Mouse (Mus musculus) CH12.LX (cell line): Measurements from ENCODE around the gene St7.

Source experiments
- CHD2 ChIP-seq: IDR thresholded peaks from 2 replicates; pipeline ENCODE4 v1.6.1; 2011; ENCODE audit warnings: low read length, improper control_type of control experiment
- CTCF ChIP-seq, 2 experiments: IDR thresholded peaks in 1 of 2; conservative IDR thresholded peaks in 1 of 2; 2 replicates each; pipeline ENCODE4 v1.5.1; 2011 to 2012; ENCODE audit warnings: low read depth in 2 of 2, low read length in 2 of 2, improper control_type of control experiment in 1 of 2, inconsistent platforms in 1 of 2, mild to moderate bottlenecking in 1 of 2, moderate library complexity in 1 of 2
- GABPA ChIP-seq: IDR thresholded peaks from 2 replicates; pipeline ENCODE4 v1.6.1; 2012; ENCODE audit warnings: low read depth, low read length, improper control_type of control experiment, inconsistent platforms; ENCODE audit not compliant: insufficient replicate concordance
- JUND ChIP-seq: conservative IDR thresholded peaks from 2 replicates; pipeline ENCODE4 v1.6.1; 2011; ENCODE audit warnings: low read depth, low read length, improper control_type of control experiment
- MAX ChIP-seq: IDR thresholded peaks from 2 replicates; pipeline ENCODE4 v1.6.1; 2011; ENCODE audit warnings: low read length, improper control_type of control experiment
- USF1 ChIP-seq: IDR thresholded peaks from 2 replicates; pipeline ENCODE4 v1.6.1; 2014; ENCODE audit warnings: low read depth, mild to moderate bottlenecking, inconsistent platforms, low read length, improper control_type of control experiment

DNA sequence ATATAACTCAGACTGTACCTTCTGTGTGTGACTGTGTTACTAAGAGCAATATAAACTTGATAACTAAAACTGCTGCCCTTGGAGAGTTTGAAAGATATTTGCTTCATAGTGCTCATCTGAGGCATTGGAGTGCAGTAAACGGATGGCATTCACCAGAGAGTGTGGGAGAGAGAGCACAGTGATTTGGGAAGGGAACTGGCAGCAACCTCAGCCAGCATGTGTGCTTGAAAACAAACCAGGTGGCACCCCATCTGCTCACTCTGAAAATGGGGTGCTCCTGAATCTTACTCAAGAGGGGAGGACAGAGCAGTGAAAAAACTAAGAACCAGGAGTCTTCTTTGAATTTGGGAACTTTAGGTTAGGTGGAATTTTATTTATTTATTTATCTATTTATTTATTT is 35.4 kb upstream of the St7 start:
- no peak for TF ChIP-seq JUND
- no peak for TF ChIP-seq MAX
- TF ChIP-seq GABPA: no peak
- no peak for TF ChIP-seq CHD2
- no peak for TF ChIP-seq CTCF (conservative IDR thresholded peaks at IDR 0.05 in 1 of 2, IDR thresholded peaks at IDR 0.05 in 1 of 2; ENCODE audit: low read depth in 2 of 2, low read length in 2 of 2)
- no peak for TF ChIP-seq USF1
